Mouse (Mus musculus): ENCODE data around the gene Vmn1r212. TPM values are rescaled to one million over a fixed set of nuclear protein-coding genes. Genes with fewer than 3 reads are reported as not detected.
"Not testable (repeated sequence)": the region's sequence is repeated elsewhere in the genome, so short reads cannot be mapped to it uniquely, and the experiment has no call there.

Vmn1r212 gene
- total RNA-seq (2021), result not detected

- DNase-seq (ENCODE audit: low spot score in 2 of 2), result no peak
- intact Hi-C loops (cut with DNase I), result no loop called here
Measured at GRCm38 (mm10) chr13:22884105-22884504, at the start of gene Vmn1r212. TSS of gene Vmn1r212 (minus strand) at chr13:22884205.

- DNase-seq (ENCODE audit: low spot score in 2 of 2), result no peak
- intact Hi-C loops (cut with DNase I), result no loop called here
Measured at GRCm38 (mm10) chr13:22879257-22879656, 4.7 kb downstream of the Vmn1r212 start.

- DNase-seq (ENCODE audit: low spot score in 2 of 2), result no peak
- intact Hi-C loops (cut with DNase I), result no loop called here
Measured at GRCm38 (mm10) chr13:22857461-22857860, 26.5 kb downstream of the Vmn1r212 start, which contains the start of gene Vmn1r211. TSS of gene Vmn1r211 (minus strand) at chr13:22857561.

- intact Hi-C loops (cut with DNase I), result no loop called here
- DNase-seq (ENCODE audit: low spot score in 2 of 2), result no peak
Measured at GRCm38 (mm10) chr13:22854760-22855159, 29.2 kb downstream of the Vmn1r212 start.

- intact Hi-C loops (cut with DNase I), result no loop called here
- peak in 1 of 2 experiments; percentile 11 for DNase-seq (ENCODE audit: low spot score in 2 of 2)
Measured at GRCm38 (mm10) chr13:22846798-22847197, 37.2 kb downstream of the Vmn1r212 start.

GRCm38 (mm10) chr13:22844304-22844703 is 39.7 kb downstream of the Vmn1r212 start:
- DNase-seq (ENCODE audit: low spot score in 2 of 2); intact Hi-C loops (cut with DNase I): not testable (repeated sequence)

Other genes starting within 250 kb of the Vmn1r212 start
- under 1 TPM; 0.07 to 0.16 TPM for gene Vmn1r207-ps, start 154.6 kb downstream of the Vmn1r212 start, total RNA-seq (2021)
- gene Vmn1r208, start 106.8 kb downstream of the Vmn1r212 start, total RNA-seq (2021), result not detected
- gene Vmn1r209, start 74.5 kb downstream of the Vmn1r212 start, total RNA-seq (2021), result not detected
- gene Vmn1r210, start 52.9 kb downstream of the Vmn1r212 start, total RNA-seq (2021), result not detected
- gene Vmn1r211, start 26.6 kb downstream of the Vmn1r212 start, total RNA-seq (2021), result not detected
- gene Vmn1r213, start 123.5 kb upstream of the Vmn1r212 start, total RNA-seq (2021), result not detected
- not detected for gene Vmn1r214, start 146.2 kb upstream of the Vmn1r212 start, total RNA-seq (2021)
- gene Vmn1r215, start 183.8 kb upstream of the Vmn1r212 start, total RNA-seq (2021), result not detected
- not detected for gene Vmn1r217, start 234.0 kb upstream of the Vmn1r212 start, total RNA-seq (2021)
- not detected for gene Vmn1r218, start 248.9 kb upstream of the Vmn1r212 start, total RNA-seq (2021)